Mouse (Mus musculus) CH12.LX (cell line): Measurements from ENCODE around the gene Gucy1b1.

Experiments
- CTCF ChIP-seq, 2 experiments: IDR thresholded peaks in 1 of 2; conservative IDR thresholded peaks in 1 of 2; 2 replicates each; pipeline ENCODE4 v1.5.1; 2011 to 2012; ENCODE audit warnings: low read depth in 2 of 2, low read length in 2 of 2, improper control_type of control experiment in 1 of 2, inconsistent platforms in 1 of 2, mild to moderate bottlenecking in 1 of 2, moderate library complexity in 1 of 2
- MAX ChIP-seq: IDR thresholded peaks from 2 replicates; pipeline ENCODE4 v1.6.1; 2011; ENCODE audit warnings: low read length, improper control_type of control experiment
- POLR2A ChIP-seq: IDR thresholded peaks from 2 replicates; pipeline ENCODE4 v1.6.1; 2011; ENCODE audit warnings: low read depth, mild to moderate bottlenecking, improper control_type of control experiment, low read length

DNA sequence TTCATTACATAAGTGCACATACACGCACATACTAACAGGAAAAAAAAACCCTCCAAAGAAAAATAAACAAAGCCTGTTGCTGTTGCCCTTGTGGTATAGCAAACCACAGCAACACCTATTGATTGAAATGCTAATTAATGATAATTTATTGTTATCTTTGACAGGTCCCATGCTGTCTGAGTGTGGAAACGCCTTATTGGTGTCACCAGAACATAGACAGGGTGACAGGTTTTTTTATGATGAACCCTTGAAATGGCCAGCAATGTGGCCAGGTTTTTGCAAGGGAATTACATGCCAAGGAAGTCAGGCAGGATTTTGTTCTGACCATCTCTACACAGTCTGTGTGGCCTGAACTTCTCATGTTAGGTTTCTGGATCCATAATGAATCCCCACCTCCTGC lies 22.5 kb downstream of the Gucy1b1 start:
- TF ChIP-seq POLR2A (no peak), MAX (no peak), CTCF (conservative IDR thresholded peaks at IDR 0.05 in 1 of 2, IDR thresholded peaks at IDR 0.05 in 1 of 2; ENCODE audit: low read depth in 2 of 2, low read length in 2 of 2) (no peak)
